Mouse (Mus musculus) lung, postnatal 0 days (tissue): ENCODE measurements around the gene Prep.

Source experiments
- CTCF ChIP-seq: IDR thresholded peaks from 2 replicates; pipeline ENCODE4 v1.5.1; 2016; ENCODE audit warnings: antibody characterized with exemption, mild to moderate bottlenecking
- EP300 ChIP-seq: IDR thresholded peaks from 2 replicates; pipeline ENCODE4 v1.6.1; 2016; ENCODE audit warnings: antibody characterized with exemption, mild to moderate bottlenecking, control low read depth

DNA sequence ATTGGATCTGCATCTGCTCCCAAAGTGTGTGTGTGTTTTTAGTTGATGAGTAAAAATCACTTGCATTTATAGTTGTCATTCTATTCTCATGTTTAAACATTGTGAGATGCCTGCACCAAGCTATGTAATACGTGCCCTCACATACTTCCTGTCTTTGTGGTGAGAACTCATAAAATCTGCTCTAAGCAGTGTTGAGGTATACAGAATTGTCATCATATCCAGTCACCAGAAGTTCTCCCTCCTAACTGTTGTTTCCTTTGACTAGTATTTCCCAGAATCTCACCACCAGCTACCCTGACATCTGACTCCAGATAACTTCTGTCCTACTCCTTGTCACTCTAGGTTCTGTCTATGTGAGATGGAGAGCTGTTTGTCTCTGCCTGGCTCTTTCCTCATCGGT, 18.3 kb downstream of the Prep start:
- TF ChIP-seq CTCF (no peak), EP300 (no peak)
